Mouse (Mus musculus): ENCODE results near the gene Cphx1. TPM values are rescaled to one million over a fixed set of nuclear protein-coding genes. Genes with fewer than 3 reads are reported as not detected.

The Cphx1 gene
- polyA plus RNA-seq, 1 experiment from 2014 or later: not detected

Other genes starting within 250 kb of the Cphx1 start
- gene Ppif, start 244.2 kb upstream of the Cphx1 start, polyA plus RNA-seq (2014; fragmentation: Nextera tagmentation; extraction: Ambion mirVana): 71.2 and 71.4 TPM in 2 replicates
- 32.8 and 33.6 TPM in 2 replicates for gene Zcchc24, start 169.3 kb upstream of the Cphx1 start, polyA plus RNA-seq (2014; fragmentation: Nextera tagmentation; extraction: Ambion mirVana)
- 66.8 and 68.3 TPM in 2 replicates for gene Anxa11, start 96.1 kb upstream of the Cphx1 start, polyA plus RNA-seq (2014; fragmentation: Nextera tagmentation; extraction: Ambion mirVana)
- gene Plac9a, start 35.2 kb upstream of the Cphx1 start, polyA plus RNA-seq (2014; fragmentation: Nextera tagmentation; extraction: Ambion mirVana): not detected in 2 replicates
- gene Tmem254a, start 10.6 kb upstream of the Cphx1 start, polyA plus RNA-seq (2014; fragmentation: Nextera tagmentation; extraction: Ambion mirVana): 3.8 and 4.9 TPM in 2 replicates
- 1.3 and 1.8 TPM in 2 replicates for gene Duxbl1, start 40.3 kb downstream of the Cphx1 start, polyA plus RNA-seq (2014; fragmentation: Nextera tagmentation; extraction: Ambion mirVana)
- gene Gm9780, start 104.4 kb downstream of the Cphx1 start, polyA plus RNA-seq (2014; fragmentation: Nextera tagmentation; extraction: Ambion mirVana): 13.9 and 19.3 TPM in 2 replicates
- 60.1 and 70.8 TPM in 2 replicates for gene Tmem254c, start 129.1 kb downstream of the Cphx1 start, polyA plus RNA-seq (2014; fragmentation: Nextera tagmentation; extraction: Ambion mirVana)
- gene Cphx2, start 143.2 kb downstream of the Cphx1 start, polyA plus RNA-seq (2014; fragmentation: Nextera tagmentation; extraction: Ambion mirVana): not detected in 2 replicates
- 0.32 and 0.68 TPM in 2 replicates for gene Cphx3, start 144.0 kb downstream of the Cphx1 start, polyA plus RNA-seq (2014; fragmentation: Nextera tagmentation; extraction: Ambion mirVana)
- gene Duxbl2, start 180.0 kb downstream of the Cphx1 start, polyA plus RNA-seq (2014; fragmentation: Nextera tagmentation; extraction: Ambion mirVana): 1.8 TPM in 1 of 2 replicates, not detected in the other
- 13.7 and 20.0 TPM in 2 replicates for gene Plac9b, start 244.2 kb downstream of the Cphx1 start, polyA plus RNA-seq (2014; fragmentation: Nextera tagmentation; extraction: Ambion mirVana)

Measured in intestine, embryonic 14.5 days (tissue).